Mouse (Mus musculus): ENCODE measurements around the gene Rusc1. TPM values are rescaled to one million over a fixed set of nuclear protein-coding genes. Genes with fewer than 3 reads are reported as not detected.
A peak's percentile ranks its signal among the peaks of the same experiment; 100 is the strongest.

The Rusc1 gene
- total and polyA plus RNA-seq, 2 experiments from 2014 or later = 103 to 187 TPM

- Histone ChIP-seq H3K9ac (replicated peaks; ENCODE audit: low read length, poor library complexity, severe bottlenecking) (peak overlapping the region; percentile 84), H3K27ac (ENCODE audit: low read depth, low read length) (peak overlapping the region; percentile 59), H3K9me3 (ENCODE audit: low read length) (no peaks in the 10 kb centered on the region), H3K27me3 (ENCODE audit: insufficient read depth, low read length) (no peaks in the 10 kb centered on the region), H3K4me1 (ENCODE audit: insufficient read depth, low read length) (peaks cover 9% of the 10 kb centered on the region; the same call in 1 of the 2 replicates), H3K36me3 (ENCODE audit: insufficient read depth, low read length) (peaks cover 42% of the 10 kb centered on the region), H3K4me2 (ENCODE audit: low read depth, low read length, poor library complexity, severe bottlenecking) (peak overlapping the region; percentile 98), H3K4me3 (ENCODE audit: low read depth, low read length) (peak overlapping the region; percentile 74)
- WGBS = 9% methylated on average over 20 of the region's 20 CpGs
- DNase-seq (ENCODE audit: low spot score) (no peak), ATAC-seq (ENCODE audit: low FRiP score) (no peak)
- no peak for TF ChIP-seq CTCF (IDR thresholded peaks at IDR 0.05)
These were observed 1.2 kb downstream of the Rusc1 start for GRCm38 (mm10) chr3:89091811-89092508.

- Histone ChIP-seq H3K9ac (replicated peaks; ENCODE audit: low read length, poor library complexity, severe bottlenecking) (peak overlapping the region; percentile 84), H3K4me3 (ENCODE audit: low read depth, low read length) (peak overlapping the region; percentile 74), H3K4me1 (ENCODE audit: insufficient read depth, low read length) (peaks cover 9% of the 10 kb centered on the region; the same call in 1 of the 2 replicates), H3K27ac (ENCODE audit: low read depth, low read length) (peak overlapping the region; percentile 57), H3K4me2 (ENCODE audit: low read depth, low read length, poor library complexity, severe bottlenecking) (peak overlapping the region; percentile 98), H3K9me3 (ENCODE audit: low read length) (no peaks in the 10 kb centered on the region), H3K27me3 (ENCODE audit: insufficient read depth, low read length) (no peaks in the 10 kb centered on the region), H3K36me3 (ENCODE audit: insufficient read depth, low read length) (peaks cover 36% of the 10 kb centered on the region)
- peak; percentile 77 for DNase-seq (ENCODE audit: low spot score)
- TF ChIP-seq CTCF (IDR thresholded peaks at IDR 0.05) = peak; percentile 76
- WGBS = under 1% methylated on average over 60 of the region's 74 CpGs
- peak; percentile 36 for ATAC-seq (ENCODE audit: low FRiP score)
These were observed 2.1 kb downstream of the Rusc1 start for GRCm38 (mm10) chr3:89090694-89091655.

- Histone ChIP-seq H3K4me1 (ENCODE audit: insufficient read depth, low read length) (peaks cover 9% of the 10 kb centered on the region; the same call in 1 of the 2 replicates), H3K27ac (ENCODE audit: low read depth, low read length) (peak overlapping the region; percentile 57), H3K9me3 (ENCODE audit: low read length) (no peaks in the 10 kb centered on the region), H3K36me3 (ENCODE audit: insufficient read depth, low read length) (peaks cover 31% of the 10 kb centered on the region), H3K4me3 (ENCODE audit: low read depth, low read length) (peak overlapping the region; percentile 74), H3K9ac (replicated peaks; ENCODE audit: low read length, poor library complexity, severe bottlenecking) (peak overlapping the region; percentile 84), H3K4me2 (ENCODE audit: low read depth, low read length, poor library complexity, severe bottlenecking) (peak overlapping the region; percentile 98), H3K27me3 (ENCODE audit: insufficient read depth, low read length) (no peaks in the 10 kb centered on the region)
- ATAC-seq (ENCODE audit: low FRiP score) (peak; percentile 74), DNase-seq (ENCODE audit: low spot score) (peak; percentile 90)
- TF ChIP-seq CTCF (IDR thresholded peaks at IDR 0.05) = no peak
- WGBS = 1% methylated on average over 36 of the region's 40 CpGs
These were observed 3.1 kb downstream of the Rusc1 start for GRCm38 (mm10) chr3:89089882-89090591.

GRCm38 (mm10) chr3:89088974-89089373 is 4.1 kb downstream of the Rusc1 start:
- no peaks in the 10 kb centered on the region for H3K9me3 ChIP-seq (ENCODE audit: low read length)
- TF ChIP-seq CTCF (IDR thresholded peaks at IDR 0.05) = no peak
- peaks cover 34% of the 10 kb centered on the region for H3K36me3 ChIP-seq (ENCODE audit: insufficient read depth, low read length)
- H3K27me3 ChIP-seq (ENCODE audit: insufficient read depth, low read length) = no peaks in the 10 kb centered on the region
- 71% methylated on average over 14 of the region's 14 CpGs for WGBS
- no peak overlapping the region for H3K27ac ChIP-seq (ENCODE audit: low read depth, low read length)
- H3K4me1 ChIP-seq (ENCODE audit: insufficient read depth, low read length) = peaks cover 9% of the 10 kb centered on the region; the same call in 1 of the 2 replicates
- peak overlapping the region; percentile 74; the same call in 1 of the 2 replicates for H3K4me3 ChIP-seq (ENCODE audit: low read depth, low read length)
- DNase-seq (ENCODE audit: low spot score) (no peak), ATAC-seq (ENCODE audit: low FRiP score) (no peak)
- no peak overlapping the region for H3K9ac ChIP-seq (replicated peaks; ENCODE audit: low read length, poor library complexity, severe bottlenecking)
- H3K4me2 ChIP-seq (ENCODE audit: low read depth, low read length, poor library complexity, severe bottlenecking) = peak overlapping the region; percentile 98; the same call in 1 of the 2 replicates

- H3K36me3 ChIP-seq (ENCODE audit: insufficient read depth, low read length) = peaks cover 37% of the 10 kb centered on the region
- no peaks in the 10 kb centered on the region for H3K9me3 ChIP-seq (ENCODE audit: low read length)
- ATAC-seq (ENCODE audit: low FRiP score) (no peak), DNase-seq (ENCODE audit: low spot score) (peak; percentile 85)
- peaks cover 9% of the 10 kb centered on the region; the same call in 1 of the 2 replicates for H3K4me1 ChIP-seq (ENCODE audit: insufficient read depth, low read length)
- WGBS = 29% methylated on average over 21 of the region's 21 CpGs
- no peak overlapping the region for H3K4me2 ChIP-seq (ENCODE audit: low read depth, low read length, poor library complexity, severe bottlenecking)
- H3K4me3 ChIP-seq (ENCODE audit: low read depth, low read length) = no peak overlapping the region
- TF ChIP-seq CTCF (IDR thresholded peaks at IDR 0.05) = peak; percentile 81
- no peak overlapping the region for H3K9ac ChIP-seq (replicated peaks; ENCODE audit: low read length, poor library complexity, severe bottlenecking)
- no peaks in the 10 kb centered on the region for H3K27me3 ChIP-seq (ENCODE audit: insufficient read depth, low read length)
- H3K27ac ChIP-seq (ENCODE audit: low read depth, low read length) = no peak overlapping the region
These were observed 5.6 kb downstream of the Rusc1 start for GRCm38 (mm10) chr3:89087338-89088110.

Measured in midbrain, postnatal 0 days (tissue).